Mouse (Mus musculus) left cerebral cortex, adult 8-10 months (tissue): ENCODE data around the gene Aig1. TPM values are rescaled to one million over a fixed set of nuclear protein-coding genes. Genes with fewer than 3 reads are reported as not detected.
A peak's percentile ranks its signal among the peaks of the same experiment; 100 is the strongest.

ENCODE experiments used
- DNase-seq, 2 experiments: peaks; one replicate each; pipeline ENCODE4 v3.0.0; 2022; ENCODE audit warnings: low spot score in 2 of 2
- total RNA-seq, 4 experiments: library from RNA; stranded (reverse); gene quantifications; 2 replicates each; pipeline ENCODE4 v1.2.4; 2022

Gene Aig1
- total RNA-seq, 4 experiments from 2014 or later, result 63.3 to 70.3 (median 66.1) TPM

- no peak for DNase-seq
Observed at GRCm38 (mm10) chr10:13653739-13654462, 214.9 kb downstream of the Aig1 start.

DNA sequence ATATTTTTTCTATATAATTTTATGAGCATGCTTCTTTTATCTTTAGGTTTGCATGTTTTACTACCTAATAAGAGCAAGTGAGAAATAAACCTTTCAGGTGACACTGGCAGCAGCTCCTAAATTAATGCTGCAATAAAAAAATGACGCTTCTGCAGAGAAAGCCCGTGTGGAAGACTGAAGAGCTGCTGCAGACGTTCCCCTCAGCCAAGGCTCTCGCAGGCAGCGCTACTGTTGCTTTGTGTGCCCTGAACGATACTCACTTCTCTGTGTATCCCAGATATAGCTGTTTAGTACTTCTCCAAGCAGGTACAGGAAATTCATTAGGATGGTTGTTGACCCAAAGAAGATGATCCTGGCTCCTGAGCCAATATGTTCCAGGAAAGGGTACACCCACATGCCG is 215.5 kb downstream of the Aig1 start:
- DNase-seq, result no peak

- DNase-seq, result no peak
Observed at GRCm38 (mm10) chr10:13652061-13652460, 216.7 kb downstream of the Aig1 start.

DNA sequence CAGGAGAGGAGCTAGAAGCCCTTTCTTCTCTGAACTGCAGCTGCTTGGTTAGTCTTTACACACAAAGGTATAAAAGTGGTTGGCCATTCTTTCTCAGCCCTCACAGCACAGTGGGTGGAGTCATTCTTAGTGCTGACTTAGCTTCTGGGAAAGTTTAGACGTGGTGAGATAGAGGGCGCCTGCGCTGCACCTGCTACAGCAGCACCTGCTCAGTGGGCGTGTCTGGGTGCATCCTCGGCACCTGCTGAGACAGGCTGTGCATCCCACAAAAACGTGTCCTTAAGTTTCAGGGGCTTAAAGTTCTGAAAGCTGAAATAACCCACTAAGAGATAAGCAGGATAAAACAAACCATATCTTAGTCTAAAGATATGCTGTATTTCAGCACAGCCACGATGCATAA is 227.0 kb downstream of the Aig1 start:
- DNase-seq, result peak in 1 of 2 experiments; percentile 37

- DNase-seq, result no peak
Observed at GRCm38 (mm10) chr10:13631796-13632195, 237.0 kb downstream of the Aig1 start.

- no peak for DNase-seq
Observed at GRCm38 (mm10) chr10:13623735-13624134, 245.0 kb downstream of the Aig1 start.

GRCm38 (mm10) chr10:13600926-13601325 is 267.9 kb downstream of the Aig1 start:
- peak in 1 of 2 experiments; percentile 71 for DNase-seq

- DNase-seq, result no peak
Observed at GRCm38 (mm10) chr10:13597491-13597890, 271.3 kb downstream of the Aig1 start.

Other genes with a start within 250 kb of the Aig1 start
- 100 to 1,000 TPM; 164 to 240 (median 191) TPM for gene Hivep2, start 97.1 kb upstream of the Aig1 start, total RNA-seq